Mouse (Mus musculus) adrenal gland, postnatal 25 days (tissue): ENCODE measurements around the gene Serhl. TPM values are rescaled to one million over a fixed set of nuclear protein-coding genes. Genes with fewer than 3 reads are reported as not detected.

Experiments used
- DNase-seq: peaks from one replicate; pipeline ENCODE4 v3.0.0; 2021; ENCODE audit warnings: mixed read lengths
- total RNA-seq: library from RNA; stranded (reverse); gene quantifications from 2 replicates; pipeline ENCODE4 v1.2.3, GENCODE M21; 2021

Gene Serhl
- total RNA-seq, 1 experiment from 2014 or later = 70.8 TPM

GRCm38 (mm10) chr15:83084022-83084640 is 5.2 kb upstream of the Serhl start:
- DNase-seq = no peak

GRCm38 (mm10) chr15:83085901-83086300 is 3.4 kb upstream of the Serhl start:
- DNase-seq = peak; percentile 74

GRCm38 (mm10) chr15:83086636-83087328 is 2.5 kb upstream of the Serhl start:
- no peak for DNase-seq

- DNase-seq = no peak
Measured at GRCm38 (mm10) chr15:83088495-83089428, 544 bp upstream of the Serhl start.

- DNase-seq = no peak
Measured at GRCm38 (mm10) chr15:83090874-83091273, 1.6 kb downstream of the Serhl start.

GRCm38 (mm10) chr15:83093687-83094086 is 4.4 kb downstream of the Serhl start:
- DNase-seq = no peak

- DNase-seq = no peak
Measured at GRCm38 (mm10) chr15:83095950-83096349, 6.6 kb downstream of the Serhl start.

GRCm38 (mm10) chr15:83099533-83100331 is 10.4 kb downstream of the Serhl start:
- DNase-seq = peak; percentile 95

- no peak for DNase-seq
Measured at GRCm38 (mm10) chr15:83100332-83100662, 11.0 kb downstream of the Serhl start.

GRCm38 (mm10) chr15:83103111-83103510 is 13.8 kb downstream of the Serhl start:
- DNase-seq = no peak

GRCm38 (mm10) chr15:83106426-83106825 is 17.1 kb downstream of the Serhl start:
- no peak for DNase-seq

GRCm38 (mm10) chr15:83107814-83108213 is 18.5 kb downstream of the Serhl start:
- no peak for DNase-seq

GRCm38 (mm10) chr15:83111290-83111689 is 22.0 kb downstream of the Serhl start:
- no peak for DNase-seq

- no peak for DNase-seq
Measured at GRCm38 (mm10) chr15:83111874-83112273, 22.6 kb downstream of the Serhl start.

GRCm38 (mm10) chr15:83112898-83113297 is 23.6 kb downstream of the Serhl start:
- DNase-seq = peak; percentile 82

- DNase-seq = no peak
Measured at GRCm38 (mm10) chr15:83114106-83114505, 24.8 kb downstream of the Serhl start.

GRCm38 (mm10) chr15:83115071-83115470 is 25.8 kb downstream of the Serhl start:
- DNase-seq = no peak

GRCm38 (mm10) chr15:83118360-83118759 is 29.1 kb downstream of the Serhl start:
- DNase-seq = peak; percentile 53

- DNase-seq = peak; percentile 47
Measured at GRCm38 (mm10) chr15:83121709-83122565, 32.6 kb downstream of the Serhl start.

GRCm38 (mm10) chr15:83122566-83123145 is 33.4 kb downstream of the Serhl start, which contains the start of gene Rrp7a:
Rrp7a (minus strand) TSS chr15:83122801.
- DNase-seq = peak; percentile 96

- DNase-seq = no peak
Measured at GRCm38 (mm10) chr15:83124625-83125024, 35.3 kb downstream of the Serhl start.
